Mouse (Mus musculus): ENCODE measurements around the gene Irx4.

GRCm38 (mm10) chr13:73262336-73263127 is 2.3 kb downstream of the Irx4 start:
- TF ChIP-seq HCFC1 (IDR thresholded peaks at IDR 0.05; ENCODE audit: borderline replicate concordance, insufficient read depth, low read length) (no peak), ZNF384 (IDR thresholded peaks at IDR 0.05; ENCODE audit: low read depth, low read length) (no peak), CHD2 (IDR thresholded peaks at IDR 0.05; ENCODE audit: low read depth, low read length) (no peak), ZC3H11A (IDR thresholded peaks at IDR 0.05; ENCODE audit: borderline replicate concordance, low read depth, low read length) (no peak)

Data from ES-E14 (cell line).